Mouse (Mus musculus) left cerebral cortex, adult 2 months (tissue): Measurements from ENCODE around the gene Hnrnpdl. TPM values are rescaled to one million over a fixed set of nuclear protein-coding genes. Genes with fewer than 3 reads are reported as not detected.
A peak's percentile ranks its signal among the peaks of the same experiment; 100 is the strongest.

Experiments used
- DNase-seq, 2 experiments: peaks; one replicate each; pipeline ENCODE4 v3.0.0; 2021 to 2022; ENCODE audit warnings: low spot score in 2 of 2, mixed read lengths in 1 of 2; ENCODE audit errors: extremely low spot score in 1 of 2
- H3K27ac ChIP-seq: fragments of 200-600 bp; 2 replicates; pipeline ENCODE4 v1.8.1; 2022
- H3K4me3 ChIP-seq: fragments of 200-600 bp; 2 replicates; pipeline ENCODE4 v1.8.1; 2022
- CTCF ChIP-seq: fragments of 200-600 bp; IDR thresholded peaks from 2 replicates; pipeline ENCODE4 v1.8.1; 2022; ENCODE audit warnings: antibody characterized with exemption, mild to moderate bottlenecking, moderate library complexity
- intact Hi-C: fragments of 180-260 bp; cut with DNase I; formaldehyde crosslinking; loops from one replicate; pipeline ENCODE4 v1.15.1; 2025
- total RNA-seq, 2 experiments: library from RNA; stranded (reverse); gene quantifications; 2 replicates each; pipeline ENCODE4 v1.2.3; 2021

Gene Hnrnpdl
- total RNA-seq, 2 experiments from 2014 or later, result 177 to 178 TPM

- H3K4me3 ChIP-seq, result no peak overlapping the region
- no peak for DNase-seq
- H3K27ac ChIP-seq, result no peak overlapping the region
Observed at GRCm38 (mm10) chr5:100046096-100046495, 6.6 kb upstream of the Hnrnpdl start.

GRCm38 (mm10) chr5:100044621-100045020 lies 5.2 kb upstream of the Hnrnpdl start:
- H3K4me3 ChIP-seq, result no peak overlapping the region
- no peak for TF ChIP-seq CTCF
- intact Hi-C loops, result no loop called here
- no peak for DNase-seq
- H3K27ac ChIP-seq, result no peak overlapping the region

More at GRCm38 (mm10) chr5:100046096-100046495, 6.6 kb upstream of the Hnrnpdl start:
- TF ChIP-seq CTCF, result no peak
- intact Hi-C loops, result no loop called here

DNA sequence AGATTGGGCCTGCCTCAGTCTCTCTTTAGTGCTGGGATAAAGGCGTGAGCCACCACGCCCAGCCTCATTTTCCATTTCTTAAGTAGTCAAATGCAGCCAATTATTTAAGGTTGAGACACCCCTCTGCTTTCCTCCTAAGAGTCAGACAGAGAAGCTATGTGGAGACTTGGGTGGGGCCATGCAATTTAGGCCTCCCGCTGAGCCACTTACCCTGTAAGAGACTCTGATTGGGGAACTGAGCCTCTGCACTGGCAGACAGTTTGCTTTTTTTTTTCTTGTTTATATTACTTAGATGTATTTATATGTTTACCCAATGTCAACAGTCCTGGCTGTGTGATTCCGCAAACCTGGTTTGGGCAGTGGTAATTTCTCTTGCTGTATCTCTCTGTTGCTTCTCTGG lies 4.6 kb upstream of the Hnrnpdl start:
- no peak overlapping the region for H3K27ac ChIP-seq
- no peak for DNase-seq
- H3K4me3 ChIP-seq, result no peak overlapping the region
- TF ChIP-seq CTCF, result no peak
- intact Hi-C loops, result no loop called here

GRCm38 (mm10) chr5:100043361-100043760 lies 3.9 kb upstream of the Hnrnpdl start:
- no peak for DNase-seq
- intact Hi-C loops, result no loop called here
- Histone ChIP-seq H3K4me3 (no peak overlapping the region), H3K27ac (no peak overlapping the region)
- peak; percentile 19 for TF ChIP-seq CTCF

GRCm38 (mm10) chr5:100042467-100042866 lies 3.0 kb upstream of the Hnrnpdl start:
- H3K4me3 ChIP-seq, result no peak overlapping the region
- H3K27ac ChIP-seq, result no peak overlapping the region
- no peak for DNase-seq
- no peak for TF ChIP-seq CTCF
- intact Hi-C loops, result no loop called here

- Histone ChIP-seq H3K4me3 (peak overlapping the region; percentile 99; the same call in 1 of the 2 replicates), H3K27ac (no peak overlapping the region)
- no peak for TF ChIP-seq CTCF
- no peak for DNase-seq
- intact Hi-C loops, result no loop called here
Observed at GRCm38 (mm10) chr5:100041272-100041671, 1.8 kb upstream of the Hnrnpdl start.

GRCm38 (mm10) chr5:100040281-100040784 lies 869 bp upstream of the Hnrnpdl start:
- intact Hi-C loops, result no loop called here
- peak overlapping the region; percentile 99 for H3K4me3 ChIP-seq
- H3K27ac ChIP-seq, result peak overlapping the region; percentile 99
- TF ChIP-seq CTCF, result no peak
- peak; percentile 29 to 43 for DNase-seq

GRCm38 (mm10) chr5:100038714-100039601 lies 506 bp downstream of the Hnrnpdl start:
- intact Hi-C loops, result loop anchor here (1.0 to 5.0 kb wide), 2 partner anchors 60 to 837 kb away; partner anchors contain the start of gene 4930524J08Rik
- peak; percentile 98 to 100 for DNase-seq
- peak overlapping the region; percentile 99 for H3K27ac ChIP-seq

DNA sequence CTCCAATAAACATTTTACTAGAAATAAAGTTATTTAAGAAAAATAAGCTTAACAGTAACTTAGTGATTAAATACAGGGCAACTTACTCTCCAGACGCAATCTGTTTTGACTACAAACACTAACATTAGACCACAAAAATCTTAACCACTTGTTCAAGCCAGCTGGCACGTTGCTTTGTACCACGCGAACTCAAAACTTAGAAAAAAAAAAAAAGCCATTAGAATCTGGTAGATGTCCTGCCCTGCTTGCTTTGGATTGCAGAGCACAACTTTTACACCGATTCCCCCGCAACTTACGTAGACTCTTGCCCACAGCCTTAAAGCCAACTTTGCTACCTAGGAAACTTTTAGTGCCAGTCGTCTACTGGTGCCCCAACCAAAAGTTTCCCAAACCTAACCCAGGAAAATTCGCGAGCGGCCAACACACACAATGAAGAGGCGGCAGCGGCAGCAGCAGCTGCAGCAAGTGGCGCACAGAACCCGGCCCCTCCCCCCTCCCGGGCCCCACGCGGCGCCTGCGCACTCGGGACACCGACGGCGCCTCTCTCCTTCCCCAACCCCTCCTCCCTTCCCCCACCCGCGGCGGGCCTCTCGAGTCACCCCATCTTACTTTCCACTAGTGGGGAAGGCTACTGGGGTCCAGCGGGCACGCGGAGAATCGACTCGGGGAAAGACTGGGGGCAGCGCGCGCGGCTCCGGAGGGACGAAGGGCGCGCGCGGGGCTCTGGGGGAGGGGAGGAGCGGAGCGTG lies 1.3 kb downstream of the Hnrnpdl start:
- Histone ChIP-seq H3K4me3 (peak overlapping the region; percentile 99), H3K27ac (peak overlapping the region; percentile 99)
- no peak for TF ChIP-seq CTCF
- intact Hi-C loops, result loop anchor here (5.0 kb wide), 1 partner anchor 836 kb away; no protein-coding TSS in a partner anchor
- peak; percentile 89 to 90 for DNase-seq

More at GRCm38 (mm10) chr5:100038714-100039601, 506 bp downstream of the Hnrnpdl start:
- H3K4me3 ChIP-seq, result peak overlapping the region; percentile 99
- TF ChIP-seq CTCF, result no peak; the same call in none of the 2 replicates

GRCm38 (mm10) chr5:100036681-100037080 lies 2.8 kb downstream of the Hnrnpdl start:
- intact Hi-C loops, result loop anchor here (5.0 kb wide), 1 partner anchor 834 kb away; no protein-coding TSS in a partner anchor
- no peak for DNase-seq
- no peak overlapping the region for H3K27ac ChIP-seq
- H3K4me3 ChIP-seq, result peak overlapping the region; percentile 99
- TF ChIP-seq CTCF, result no peak

- TF ChIP-seq CTCF, result peak; percentile 22
- Histone ChIP-seq H3K4me3 (peak overlapping the region; percentile 99; the same call in 1 of the 2 replicates), H3K27ac (no peak overlapping the region)
- no peak for DNase-seq
- intact Hi-C loops, result loop anchor here (5.0 kb wide), 1 partner anchor 834 kb away; no protein-coding TSS in a partner anchor
Observed at GRCm38 (mm10) chr5:100035950-100036349, 3.5 kb downstream of the Hnrnpdl start.
